Mouse (Mus musculus) kidney, adult 18-20 months (tissue): Measurements from ENCODE around the gene Plxdc2.

Experiments used
- DNase-seq: peaks from one replicate; pipeline ENCODE4 v3.0.0; 2021

Plxdc2 gene

GRCm38 (mm10) chr2:16439030-16439429, 82.9 kb downstream of the Plxdc2 start:
- no peak for DNase-seq

DNA sequence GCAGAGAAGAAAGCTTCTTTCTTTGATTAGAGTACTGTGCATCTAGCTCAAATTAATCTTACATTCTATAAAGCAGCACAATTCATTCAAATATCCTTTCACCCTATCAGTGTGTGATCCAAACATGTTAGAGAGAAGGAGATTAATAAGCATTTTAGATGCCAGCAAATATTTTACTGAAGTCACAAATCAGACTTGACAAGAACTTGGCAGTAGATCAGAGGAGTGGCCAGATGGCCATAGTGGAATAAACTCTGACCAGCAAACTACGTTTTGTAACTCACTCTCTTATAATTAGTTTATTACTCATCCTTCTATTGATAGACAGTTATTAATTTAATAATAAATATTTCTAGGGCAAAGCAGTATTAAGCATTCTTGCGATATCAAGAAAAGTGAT, 86.5 kb downstream of the Plxdc2 start:
- DNase-seq: no peak

DNA sequence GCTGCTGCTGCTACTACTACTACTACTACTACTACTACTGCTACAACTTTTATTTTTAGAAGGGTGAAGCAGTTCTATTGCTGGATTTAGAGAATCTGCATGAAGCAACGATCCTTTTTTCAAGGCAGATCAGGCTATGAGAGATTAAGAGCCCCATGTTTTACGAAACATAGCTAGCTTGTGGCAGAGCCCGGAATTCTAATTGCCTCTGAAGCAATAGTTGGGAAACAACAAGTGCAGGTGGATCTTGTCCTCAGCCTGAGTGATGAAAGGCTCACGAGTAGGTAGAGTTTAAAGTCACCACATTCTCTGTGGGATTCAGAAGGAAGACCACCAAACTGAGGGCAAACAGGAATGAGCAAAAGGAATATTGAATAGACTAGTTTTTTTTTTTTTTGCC, 91.8 kb downstream of the Plxdc2 start:
- DNase-seq: no peak

DNA sequence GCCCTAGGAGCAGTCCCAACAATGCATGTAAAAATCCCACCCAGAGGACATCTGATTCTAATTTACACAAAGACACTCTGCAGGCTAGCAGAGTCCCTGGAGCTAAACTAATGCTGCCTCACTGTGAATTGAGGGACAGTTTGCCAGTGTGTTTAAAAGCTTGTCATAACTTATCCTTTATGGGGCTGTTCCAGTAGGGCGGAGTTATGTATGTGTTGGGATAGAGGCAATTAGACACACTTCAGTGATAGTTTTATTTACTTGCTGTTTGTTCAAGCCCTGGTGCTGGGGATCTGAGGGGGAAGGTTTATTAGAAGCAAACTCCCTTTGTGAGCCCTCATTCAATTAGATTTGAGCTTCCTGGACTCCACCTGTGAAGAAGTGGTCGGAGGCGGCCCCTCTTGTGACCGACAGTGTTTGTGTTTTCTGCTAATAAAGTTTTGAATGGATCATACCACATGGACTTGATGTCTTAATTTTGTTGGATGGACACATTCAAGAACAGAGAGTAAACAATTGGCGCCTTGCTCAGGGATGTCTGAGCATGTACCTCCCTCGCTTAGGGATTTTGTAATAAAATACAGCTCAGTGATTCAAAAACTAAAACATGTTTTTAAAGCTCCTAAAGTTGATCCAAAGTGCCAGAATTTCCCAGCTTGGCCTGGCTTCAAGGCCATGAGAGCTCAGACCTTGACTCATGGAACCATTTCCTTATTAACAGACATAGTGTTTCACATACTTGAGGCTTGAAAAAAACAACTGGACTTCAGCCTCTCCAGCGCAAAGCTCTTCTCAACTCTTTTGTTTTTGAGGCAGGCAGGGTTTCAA, 94.9 kb downstream of the Plxdc2 start:
- peak; percentile 41 for DNase-seq

- no peak for DNase-seq
Observed at GRCm38 (mm10) chr2:16451666-16452009, 95.5 kb downstream of the Plxdc2 start.

GRCm38 (mm10) chr2:16452080-16452479, 96.0 kb downstream of the Plxdc2 start:
- peak; percentile 6 for DNase-seq

DNA sequence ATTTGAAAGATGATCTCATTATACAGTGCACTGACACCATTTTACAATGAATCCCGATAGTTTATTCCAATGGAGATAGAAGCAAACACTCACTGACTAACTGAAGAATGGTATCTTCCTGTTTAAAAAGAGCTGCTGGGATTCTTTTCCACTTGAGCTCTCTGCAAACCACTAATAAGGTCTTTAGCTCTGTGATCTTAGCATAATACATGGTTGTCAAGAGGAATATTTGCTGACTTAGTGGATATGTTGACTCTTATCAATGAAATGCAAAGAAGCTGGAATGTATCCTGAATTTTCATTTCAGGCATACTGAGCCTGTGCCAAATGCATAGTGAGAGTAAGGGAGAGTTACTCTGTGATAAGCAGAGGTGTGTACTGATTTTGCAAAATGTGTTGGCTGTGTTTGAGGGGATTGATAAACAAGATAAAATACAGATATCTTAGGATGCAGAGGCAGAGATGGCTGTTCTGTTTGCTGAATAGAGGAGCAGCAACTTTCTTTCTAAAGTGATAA, 100.2 kb downstream of the Plxdc2 start:
- no peak for DNase-seq

DNA sequence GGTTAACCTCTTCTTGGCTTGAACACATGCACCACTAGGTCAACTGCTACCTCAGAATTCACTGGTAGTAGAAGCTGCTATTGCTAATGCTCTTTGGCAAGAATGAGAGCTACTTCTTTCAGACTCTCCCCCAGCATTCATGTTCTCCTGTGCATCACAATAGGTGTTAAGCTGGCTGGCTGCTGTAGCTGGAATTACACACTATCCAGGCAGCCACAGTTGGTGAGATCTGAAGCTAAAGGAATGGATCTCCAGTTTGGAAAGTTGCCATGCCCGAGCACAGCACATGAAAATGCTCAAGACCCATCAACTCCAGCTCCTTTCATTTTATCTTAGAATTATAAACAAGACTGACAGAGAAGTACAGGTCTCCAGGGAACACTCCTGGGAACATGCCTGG, 103.4 kb downstream of the Plxdc2 start:
- no peak for DNase-seq

GRCm38 (mm10) chr2:16470099-16470498, 114.0 kb downstream of the Plxdc2 start:
- DNase-seq: no peak

GRCm38 (mm10) chr2:16483943-16484342, 127.8 kb downstream of the Plxdc2 start:
- DNase-seq: no peak

GRCm38 (mm10) chr2:16485970-16486369, 129.9 kb downstream of the Plxdc2 start:
- DNase-seq: no peak

DNA sequence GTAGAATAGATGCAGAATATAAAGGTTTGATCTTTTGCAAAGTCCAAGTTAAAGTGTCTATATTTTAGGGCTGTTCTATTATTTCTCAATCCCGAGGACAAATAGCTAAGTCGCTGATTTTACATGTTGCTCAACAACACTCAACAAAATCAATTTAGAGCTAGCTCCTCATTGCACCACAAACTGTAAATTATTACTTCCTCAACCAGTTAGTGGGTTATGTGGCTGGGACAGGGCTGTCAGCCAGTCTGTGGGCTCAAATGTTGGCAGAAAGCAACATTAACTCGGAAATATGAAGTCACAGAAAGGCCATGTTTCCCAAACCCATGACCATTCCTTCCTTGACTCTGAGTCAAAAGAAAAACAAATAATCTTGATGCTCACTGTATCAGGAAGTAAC, 135.1 kb downstream of the Plxdc2 start:
- DNase-seq: no peak

DNA sequence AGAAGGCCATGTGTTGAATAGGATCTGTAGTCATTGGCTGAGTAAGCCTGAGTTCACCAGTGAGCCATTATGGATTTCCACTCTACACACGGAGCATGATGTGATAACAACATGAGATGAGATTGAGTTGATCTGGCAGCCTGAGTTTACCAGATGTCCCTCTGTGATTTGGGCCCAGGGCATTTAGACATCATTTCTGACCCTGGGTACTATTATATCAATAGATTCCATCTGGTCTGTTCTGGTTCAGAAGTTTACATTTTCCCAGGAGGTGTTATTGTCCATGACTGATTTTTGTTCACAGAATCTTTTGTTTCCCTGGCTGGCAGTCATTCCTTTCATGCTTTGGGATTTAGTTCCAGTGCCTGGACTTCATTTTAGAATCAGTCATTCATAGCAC, 146.7 kb downstream of the Plxdc2 start:
- DNase-seq: no peak

DNA sequence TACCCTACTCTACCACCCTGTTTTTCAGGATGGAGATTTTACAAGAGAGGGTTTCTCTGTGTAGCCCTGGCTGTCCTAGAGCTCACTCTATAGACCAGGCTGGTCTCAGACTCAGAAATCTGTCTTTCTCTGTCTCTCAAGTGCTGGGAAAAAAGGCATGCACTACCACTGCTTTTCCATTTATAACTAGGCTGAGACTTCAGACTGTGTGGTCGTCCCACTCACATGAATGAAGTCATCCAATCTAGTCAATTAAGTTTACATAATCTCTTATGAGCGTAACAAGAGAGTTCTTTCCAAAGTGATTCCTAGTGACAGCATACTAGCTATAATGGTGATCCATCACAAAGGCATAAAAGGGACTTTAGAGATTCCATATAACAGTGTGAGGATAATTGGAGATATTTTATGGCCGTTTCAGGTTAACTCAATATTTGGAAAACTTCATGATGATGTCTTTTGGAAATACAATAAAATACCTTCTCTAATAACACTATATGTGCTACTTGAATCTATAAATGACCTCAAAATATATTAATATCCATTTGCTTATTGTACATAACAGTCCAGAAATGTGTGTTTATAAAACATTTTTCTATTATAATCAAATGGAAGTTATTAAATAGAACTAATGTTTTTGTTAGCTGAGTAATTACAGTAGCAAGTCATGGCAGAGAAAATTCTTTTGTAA, 151.6 kb downstream of the Plxdc2 start:
- no peak for DNase-seq

- DNase-seq: no peak
Observed at GRCm38 (mm10) chr2:16518148-16518547, 162.0 kb downstream of the Plxdc2 start.

DNA sequence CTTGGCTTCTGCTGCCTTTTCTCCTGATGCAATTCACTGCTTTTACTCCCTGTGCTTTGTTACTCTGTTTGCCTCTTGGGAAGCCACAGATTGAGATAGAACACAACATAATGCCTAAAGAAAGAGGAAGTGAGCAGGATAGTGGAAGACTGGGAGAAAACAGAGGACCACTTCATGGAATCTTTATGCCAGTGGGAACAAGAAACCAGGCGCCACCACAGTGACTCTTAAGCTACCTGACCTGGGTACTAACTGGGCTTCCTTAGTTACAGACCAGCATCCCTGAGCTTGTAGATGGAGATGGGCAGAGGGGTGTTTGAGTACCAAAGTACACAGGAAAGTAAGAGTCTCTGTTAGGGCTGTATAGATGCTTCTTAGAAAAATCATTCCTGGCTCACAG, 167.3 kb downstream of the Plxdc2 start:
- no peak for DNase-seq

DNA sequence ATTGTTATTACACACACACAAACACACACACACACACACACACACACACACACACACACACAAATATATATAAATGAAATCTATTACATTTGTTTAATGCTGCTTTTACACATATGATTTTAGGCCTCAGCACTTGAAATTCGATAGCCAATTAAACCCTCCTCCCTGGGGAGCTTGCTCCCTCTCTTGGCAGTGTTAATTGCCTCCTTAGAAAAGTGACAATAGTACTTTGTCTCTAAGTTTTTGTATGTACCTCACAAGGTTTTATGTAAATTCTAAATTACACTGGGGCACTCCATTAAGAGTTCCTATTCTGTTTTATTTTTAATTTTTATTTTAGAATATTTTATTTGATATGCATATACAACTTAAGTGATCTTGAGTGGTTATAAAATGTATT, 176.1 kb downstream of the Plxdc2 start:
- no peak for DNase-seq

DNA sequence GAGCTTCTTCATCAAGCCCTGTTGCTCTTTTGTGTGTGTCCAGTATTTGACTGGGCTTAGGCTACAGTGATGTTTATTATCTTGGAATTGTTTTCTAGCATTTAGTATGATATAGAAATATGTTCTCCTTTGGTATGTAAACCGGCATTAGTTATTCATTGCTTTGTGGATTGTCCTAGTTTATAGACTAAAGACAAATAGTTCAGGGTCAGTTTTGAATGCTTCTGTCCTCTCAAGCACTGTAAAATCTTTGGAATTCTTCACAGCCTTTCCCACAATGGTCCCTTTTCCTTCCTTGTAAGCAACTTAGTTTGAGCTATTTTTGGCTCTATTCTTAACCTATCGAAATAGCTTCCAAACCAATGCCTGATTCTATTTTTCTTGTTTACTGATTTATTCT, 178.5 kb downstream of the Plxdc2 start:
- DNase-seq: no peak

DNA sequence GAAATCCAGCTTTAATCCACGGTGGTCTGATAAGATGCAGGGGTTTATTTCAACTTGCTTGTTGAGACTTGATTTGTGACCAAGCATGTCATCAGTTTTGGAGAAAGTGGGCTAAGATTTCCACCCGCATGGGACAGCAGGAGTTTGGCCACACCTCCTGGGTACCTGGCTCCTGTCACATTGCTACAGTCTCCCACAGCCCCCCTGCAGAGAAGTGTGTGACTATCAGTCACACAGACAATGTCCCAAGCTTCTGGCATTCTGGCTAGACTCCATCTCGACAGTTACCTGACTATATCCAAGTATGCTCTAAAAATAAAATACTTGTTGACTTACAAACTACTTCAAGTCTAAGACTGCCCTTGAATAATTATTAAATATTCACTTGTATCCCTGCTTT, 185.1 kb downstream of the Plxdc2 start:
- DNase-seq: no peak

DNA sequence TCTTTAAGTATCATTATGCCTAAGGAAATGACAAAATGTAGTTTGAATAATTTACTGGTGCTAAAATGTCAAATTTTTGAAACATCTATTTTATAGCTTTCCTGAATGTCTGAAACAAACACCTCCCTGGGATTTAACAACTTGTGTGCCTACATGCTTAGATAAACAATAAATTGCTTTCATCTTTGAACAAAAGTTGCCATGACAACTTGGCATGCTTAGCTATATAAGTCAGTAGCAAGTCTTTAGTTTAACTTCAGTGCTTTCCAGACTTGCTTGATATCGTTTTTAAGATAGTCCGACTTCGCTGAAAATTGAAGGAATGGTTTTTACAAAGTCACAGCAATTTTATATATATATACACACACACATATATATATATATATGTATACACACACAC, 189.1 kb downstream of the Plxdc2 start:
- no peak for DNase-seq

DNA sequence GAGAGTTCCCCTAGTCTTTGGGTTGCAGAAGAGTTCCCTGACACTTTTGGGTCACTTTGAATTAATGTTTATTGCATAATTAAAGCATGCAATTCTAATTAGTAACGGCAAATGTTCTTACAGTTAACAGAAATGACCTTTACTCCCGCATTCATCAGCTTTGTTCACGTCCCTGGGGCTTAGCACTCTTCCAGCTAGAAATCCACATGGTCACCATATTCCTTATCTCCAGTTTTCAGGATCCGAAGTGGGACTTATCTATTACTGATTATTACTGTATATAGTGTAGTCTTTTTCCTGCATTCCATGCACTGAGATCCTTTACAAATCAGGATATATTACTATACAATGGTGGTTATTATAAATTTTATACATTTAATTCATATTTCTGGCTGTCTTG, 203.2 kb downstream of the Plxdc2 start:
- DNase-seq: no peak

DNA sequence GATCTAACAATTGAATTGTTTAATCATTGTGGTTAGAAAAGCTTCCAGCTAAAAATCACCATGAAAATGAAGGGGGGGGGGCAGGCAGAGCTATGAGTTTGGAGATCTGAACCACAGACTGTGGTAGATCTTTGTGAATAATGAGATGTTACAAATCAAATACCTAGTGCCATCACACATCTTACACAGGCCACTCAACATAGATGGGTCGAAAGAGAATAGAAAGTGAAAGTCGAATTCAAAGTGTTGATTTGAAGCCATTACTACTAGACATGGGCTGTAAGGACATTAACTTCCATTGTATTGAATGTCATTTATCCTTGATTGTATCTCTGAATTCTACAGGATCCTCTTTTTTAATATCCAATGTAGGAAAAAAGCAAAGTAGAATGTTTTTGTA, 212.2 kb downstream of the Plxdc2 start:
- no peak for DNase-seq

GRCm38 (mm10) chr2:16571169-16571751, 215.2 kb downstream of the Plxdc2 start:
- no peak for DNase-seq

GRCm38 (mm10) chr2:16576566-16576965, 220.5 kb downstream of the Plxdc2 start:
- DNase-seq: no peak
